ENCODE assay signal across 8 mouse cellular contexts in the genomic region with DNA sequence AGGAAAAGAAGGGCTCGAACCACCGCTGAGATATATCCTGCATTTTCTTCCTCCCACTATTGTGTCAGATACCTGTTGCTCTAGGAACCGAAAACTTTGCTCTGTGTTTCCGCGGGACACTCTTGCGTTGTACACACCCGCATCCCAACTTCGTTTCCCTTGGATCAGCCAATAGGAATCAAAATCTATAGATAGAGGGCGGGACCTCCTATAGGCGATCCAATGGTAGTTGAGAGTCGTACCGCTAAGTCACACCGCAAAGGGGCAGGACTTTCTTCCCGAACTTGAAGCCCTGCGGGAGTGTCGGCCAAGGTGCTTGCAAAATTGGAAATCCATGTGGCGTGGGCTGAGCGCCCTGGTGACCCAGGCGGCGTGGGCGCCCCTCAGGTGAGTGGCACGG. TPM values are rescaled to one million over a fixed set of nuclear protein-coding genes. Genes with fewer than 3 reads are reported as not detected.
DNase-seq lines count a peak whose midpoint lies in the region; ATAC-seq lines count a peak whose summit lies in the region.

No protein-coding gene starts in this region.

- peak overlapping the region; percentile 83 for H3K9ac ChIP-seq in hindbrain, embryonic 13.5 days

- peak; percentile 97 for DNase-seq in NIH3T3 (ENCODE audit: low read depth)
- peak; percentile 91 for DNase-seq in cerebellum, postnatal 10 days
- peak; percentile 85 to 87 for DNase-seq in frontal cortex, postnatal 10 days (ENCODE audit: low spot score in 2 of 2)
- DNase-seq in layer of hippocampus, postnatal 25 days (ENCODE audit: extremely low spot score in 1 of 2, low spot score in 1 of 2) = peak; percentile 65 to 76
- DNase-seq in lung, postnatal 25 days (ENCODE audit: low spot score) = peak; percentile 96
- DNase-seq in retina, embryonic 14.5 days (ENCODE audit: low spot score) = peak; percentile 96
- peak; percentile 88 for DNase-seq in thymus, postnatal 4 days

- peak overlapping the region; percentile 58; the same call in 1 of the 2 replicates for H3K27ac ChIP-seq in hindbrain, embryonic 13.5 days

- H3K4me3 ChIP-seq in hindbrain, embryonic 13.5 days = peak overlapping the region; percentile 82

- WGBS in hindbrain, embryonic 13.5 days = under 1% methylated on average over 22 of the region's 22 CpGs

- peaks cover 47% of the 10 kb centered on the region for H3K36me3 ChIP-seq in hindbrain, embryonic 13.5 days

- ATAC-seq in hindbrain, embryonic 13.5 days (ENCODE audit: low FRiP score) = peak; percentile 74

- peak overlapping the region; percentile 100 for H3K4me2 ChIP-seq in hindbrain, embryonic 13.5 days

- H3K27me3 ChIP-seq in hindbrain, embryonic 13.5 days = no peaks in the 10 kb centered on the region

- peaks cover 52% of the 10 kb centered on the region for H3K4me1 ChIP-seq in hindbrain, embryonic 13.5 days (replicated peaks)

- no peaks in the 10 kb centered on the region for H3K9me3 ChIP-seq in hindbrain, embryonic 13.5 days

RNA-seq across cellular contexts. Expression of a gene that starts 0.6 kb away (rescaled TPM):
- 13.7 and 14.3 TPM in 2 replicates for polyA plus RNA-seq in hindbrain, embryonic 13.5 days (2015; fragmentation: Nextera tagmentation; extraction: Ambion mirVana)
- 10 to 100 TPM; 28.4 to 36.4 TPM for total RNA-seq in layer of hippocampus, postnatal 25 days (2021)

RNA-seq across cellular contexts. Expression of a gene that starts 2.7 kb away (rescaled TPM):
- 6.6 and 7.1 TPM in 2 replicates for polyA plus RNA-seq in hindbrain, embryonic 13.5 days (2015; fragmentation: Nextera tagmentation; extraction: Ambion mirVana)
- total RNA-seq in layer of hippocampus, postnatal 25 days (2021) = 10 to 100 TPM; 53.5 to 58.0 TPM

RNA-seq across cellular contexts. Expression of a gene that starts 19.5 kb away (rescaled TPM):
- 212 and 214 TPM in 2 replicates for polyA plus RNA-seq in hindbrain, embryonic 13.5 days (2015; fragmentation: Nextera tagmentation; extraction: Ambion mirVana)
- total RNA-seq in layer of hippocampus, postnatal 25 days (2021) = 10 to 100 TPM; 95.6 to 97.2 TPM

RNA-seq across cellular contexts. Expression of a gene that starts 23.1 kb away (rescaled TPM):
- polyA plus RNA-seq in hindbrain, embryonic 13.5 days (2015; fragmentation: Nextera tagmentation; extraction: Ambion mirVana) = 13.8 and 14.0 TPM in 2 replicates
- total RNA-seq in layer of hippocampus, postnatal 25 days (2021) = 1 to 10 TPM; 6.1 to 6.7 TPM

RNA-seq across cellular contexts. Expression of a gene that starts 23.7 kb away (rescaled TPM):
- 222 and 230 TPM in 2 replicates for polyA plus RNA-seq in hindbrain, embryonic 13.5 days (2015; fragmentation: Nextera tagmentation; extraction: Ambion mirVana)
- total RNA-seq in layer of hippocampus, postnatal 25 days (2021) = 10 to 100 TPM; 49.9 to 54.7 TPM

Comparison
In these comparisons a context has a peak if more than half of its experiments do, and no peak if none do; other contexts are left out.
1. Peak in every context shown above with its lines: DNase-seq, ATAC-seq, H3K4me3 ChIP-seq and H3K27ac ChIP-seq.